Mouse (Mus musculus): ENCODE results near the gene Phtf2. TPM values are rescaled to one million over a fixed set of nuclear protein-coding genes. Genes with fewer than 3 reads are reported as not detected.
A peak's percentile ranks its signal among the peaks of the same experiment; 100 is the strongest.

Gene Phtf2
- polyA plus RNA-seq, 1 experiment from 2014 or later, result 38.9 TPM

DNA sequence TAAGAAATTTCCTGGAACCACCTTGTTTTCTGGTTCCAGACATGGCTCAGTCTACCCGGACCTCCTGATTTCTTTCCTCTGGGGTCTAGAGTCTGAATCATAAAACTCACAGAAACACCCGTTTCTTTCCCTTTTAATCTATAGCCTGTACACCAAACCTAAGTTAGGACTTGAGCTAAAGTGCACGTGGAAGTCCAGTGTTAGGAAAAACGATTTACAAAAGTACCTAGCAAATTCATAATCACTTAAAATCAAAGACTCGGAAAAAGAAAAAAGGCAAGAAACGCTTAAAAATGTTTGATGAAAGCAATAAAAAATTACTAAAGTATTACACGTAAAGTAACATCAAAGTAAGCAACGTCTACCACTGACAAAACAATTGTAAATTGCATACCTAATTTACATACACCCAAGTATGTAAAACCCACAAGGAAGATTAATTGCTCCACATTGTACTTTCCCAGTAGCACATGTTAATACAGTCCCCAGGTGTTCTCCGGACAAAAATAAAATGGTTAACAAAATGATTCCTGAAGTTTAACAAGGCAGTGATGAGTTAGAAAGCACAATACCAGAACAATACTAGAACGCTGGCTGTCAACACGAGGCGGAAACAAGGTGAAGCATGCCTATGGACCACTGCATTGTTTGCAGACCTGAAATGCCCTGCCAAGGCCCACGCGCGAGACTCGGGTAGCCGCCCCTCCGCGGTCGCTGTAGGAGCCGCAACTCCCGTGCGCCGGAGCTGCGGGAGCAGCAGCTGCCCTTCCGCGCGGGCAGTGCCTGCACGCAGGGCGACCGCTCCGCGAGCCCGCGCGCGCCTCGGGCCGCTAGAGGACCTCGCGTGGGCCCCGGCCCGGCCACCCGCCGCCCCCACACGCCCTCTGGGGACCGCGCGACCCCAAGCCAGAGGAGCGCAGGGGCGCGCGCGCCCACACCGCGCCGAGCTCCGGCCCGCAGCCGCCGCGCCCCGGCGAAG, 838 bp downstream of the Phtf2 start:
- peak overlapping the region; percentile 88 for H3K4me3 ChIP-seq (ENCODE audit: low read depth, low read length)
- peak overlapping the region; percentile 97 for H3K27ac ChIP-seq (ENCODE audit: low read depth, low read length)
- H3K36me3 ChIP-seq (ENCODE audit: control insufficient read depth, insufficient read depth, low read length), result 0 out of 2 replicates have a peak, but pooled peaks cover 2% of the 10 kb centered on the region
- H3K4me2 ChIP-seq, result peak overlapping the region; percentile 76
- H3K27me3 ChIP-seq (ENCODE audit: control insufficient read depth, insufficient read depth, low read length), result no peaks in the 10 kb centered on the region
- peak overlapping the region; percentile 91 for H3K9ac ChIP-seq (ENCODE audit: low read depth, low read length)
- 2% methylated on average over 52 of the region's 64 CpGs for WGBS (ENCODE audit: insufficient replicate concordance)
- ATAC-seq (replicated peaks; ENCODE audit: insufficient number of reproducible peaks, low FRiP score, low TSS enrichment), result peak; percentile 40; the same call in 1 of the 2 replicates
- H3K9me3 ChIP-seq (replicated peaks; ENCODE audit: control insufficient read depth, low read length), result no peaks in the 10 kb centered on the region
- H3K4me1 ChIP-seq (ENCODE audit: control insufficient read depth, insufficient read depth, low read length), result peaks cover 22% of the 10 kb centered on the region

GRCm38 (mm10) chr5:20880386-20880785, 1.5 kb downstream of the Phtf2 start:
- 40% methylated on average over 2 of the region's 2 CpGs for WGBS (ENCODE audit: insufficient replicate concordance)
- Histone ChIP-seq H3K9ac (ENCODE audit: low read depth, low read length) (peak overlapping the region; percentile 70), H3K4me2 (peak overlapping the region; percentile 76), H3K36me3 (ENCODE audit: control insufficient read depth, insufficient read depth, low read length) (0 out of 2 replicates have a peak, but pooled peaks cover under 1% of the 10 kb centered on the region), H3K27ac (ENCODE audit: low read depth, low read length) (peak overlapping the region; percentile 50), H3K4me1 (ENCODE audit: control insufficient read depth, insufficient read depth, low read length) (peaks cover 22% of the 10 kb centered on the region), H3K27me3 (ENCODE audit: control insufficient read depth, insufficient read depth, low read length) (no peaks in the 10 kb centered on the region), H3K4me3 (ENCODE audit: low read depth, low read length) (peak overlapping the region; percentile 88), H3K9me3 (replicated peaks; ENCODE audit: control insufficient read depth, low read length) (no peaks in the 10 kb centered on the region)
- ATAC-seq (replicated peaks; ENCODE audit: insufficient number of reproducible peaks, low FRiP score, low TSS enrichment), result no peak

GRCm38 (mm10) chr5:20876934-20877426, 4.9 kb downstream of the Phtf2 start:
- no peak overlapping the region for H3K4me2 ChIP-seq
- H3K9ac ChIP-seq (ENCODE audit: low read depth, low read length), result no peak overlapping the region
- no peaks in the 10 kb centered on the region for H3K27me3 ChIP-seq (ENCODE audit: control insufficient read depth, insufficient read depth, low read length)
- no peak overlapping the region for H3K27ac ChIP-seq (ENCODE audit: low read depth, low read length)
- no peaks in the 10 kb centered on the region for H3K36me3 ChIP-seq (ENCODE audit: control insufficient read depth, insufficient read depth, low read length)
- peaks cover 14% of the 10 kb centered on the region; the same call in 1 of the 2 replicates for H3K4me1 ChIP-seq (ENCODE audit: control insufficient read depth, insufficient read depth, low read length)
- no peak overlapping the region for H3K4me3 ChIP-seq (ENCODE audit: low read depth, low read length)
- 60% methylated on average over 1 of the region's 1 CpGs for WGBS (ENCODE audit: insufficient replicate concordance)
- H3K9me3 ChIP-seq (replicated peaks; ENCODE audit: control insufficient read depth, low read length), result no peaks in the 10 kb centered on the region
- ATAC-seq (replicated peaks; ENCODE audit: insufficient number of reproducible peaks, low FRiP score, low TSS enrichment), result no peak

- H3K4me3 ChIP-seq (ENCODE audit: low read depth, low read length), result no peak overlapping the region
- no peaks in the 10 kb centered on the region for H3K27me3 ChIP-seq (ENCODE audit: control insufficient read depth, insufficient read depth, low read length)
- WGBS (ENCODE audit: insufficient replicate concordance), result 88% methylated on average over 1 of the region's 1 CpGs
- no peak overlapping the region for H3K27ac ChIP-seq (ENCODE audit: low read depth, low read length)
- no peak for ATAC-seq (replicated peaks; ENCODE audit: insufficient number of reproducible peaks, low FRiP score, low TSS enrichment)
- no peaks in the 10 kb centered on the region for H3K36me3 ChIP-seq (ENCODE audit: control insufficient read depth, insufficient read depth, low read length)
- H3K4me2 ChIP-seq, result no peak overlapping the region
- H3K9me3 ChIP-seq (replicated peaks; ENCODE audit: control insufficient read depth, low read length), result no peaks in the 10 kb centered on the region
- H3K9ac ChIP-seq (ENCODE audit: low read depth, low read length), result no peak overlapping the region
- peaks cover 5% of the 10 kb centered on the region; the same call in 1 of the 2 replicates for H3K4me1 ChIP-seq (ENCODE audit: control insufficient read depth, insufficient read depth, low read length)
Measured at GRCm38 (mm10) chr5:20873146-20873545, 8.8 kb downstream of the Phtf2 start.

- Histone ChIP-seq H3K4me3 (ENCODE audit: low read depth, low read length) (no peak overlapping the region), H3K9ac (ENCODE audit: low read depth, low read length) (no peak overlapping the region), H3K9me3 (replicated peaks; ENCODE audit: control insufficient read depth, low read length) (no peaks in the 10 kb centered on the region), H3K36me3 (ENCODE audit: control insufficient read depth, insufficient read depth, low read length) (no peaks in the 10 kb centered on the region), H3K4me1 (ENCODE audit: control insufficient read depth, insufficient read depth, low read length) (no peaks in the 10 kb centered on the region), H3K27me3 (ENCODE audit: control insufficient read depth, insufficient read depth, low read length) (no peaks in the 10 kb centered on the region), H3K4me2 (no peak overlapping the region), H3K27ac (ENCODE audit: low read depth, low read length) (no peak overlapping the region)
- 89% methylated on average over 2 of the region's 2 CpGs for WGBS (ENCODE audit: insufficient replicate concordance)
- ATAC-seq (replicated peaks; ENCODE audit: insufficient number of reproducible peaks, low FRiP score, low TSS enrichment), result no peak
Measured at GRCm38 (mm10) chr5:20865193-20865755, 16.6 kb downstream of the Phtf2 start.

DNA sequence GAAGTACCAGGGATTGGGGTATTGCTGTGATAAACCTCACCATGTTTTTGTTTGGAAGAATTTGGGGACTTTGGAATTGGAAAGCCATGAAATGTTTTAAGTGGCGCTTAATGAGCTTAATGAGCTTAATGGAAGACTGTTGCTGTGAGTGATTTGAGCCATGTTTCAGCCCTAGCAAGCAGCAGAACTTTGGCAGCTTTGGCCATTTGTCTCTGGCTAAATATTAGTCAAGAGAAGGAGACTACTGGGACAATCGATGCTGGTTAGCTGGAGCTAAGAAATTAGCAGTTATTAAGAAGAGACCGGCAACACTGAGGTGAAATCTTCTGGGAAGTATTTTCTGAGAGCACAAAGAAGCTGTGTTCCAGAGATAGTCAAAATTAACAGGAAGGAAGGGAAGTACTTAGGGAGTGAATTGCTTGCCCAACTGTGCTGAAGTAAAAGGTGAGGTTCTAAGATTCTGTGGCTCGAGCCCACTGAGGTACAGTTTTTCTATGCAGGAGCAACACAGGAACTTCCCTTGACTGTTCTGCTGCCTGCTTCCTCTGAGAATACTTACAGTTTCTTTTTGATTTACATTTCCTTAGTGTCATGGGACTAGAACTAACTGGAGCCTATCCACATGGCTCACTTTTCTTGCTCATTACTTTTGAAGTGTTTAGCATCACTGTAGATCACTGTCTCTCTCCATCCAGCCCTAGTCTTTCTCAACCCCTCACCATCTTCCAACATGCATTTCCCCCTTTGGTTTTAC, 17.5 kb downstream of the Phtf2 start:
- WGBS (ENCODE audit: insufficient replicate concordance), result 76% methylated on average over 4 of the region's 4 CpGs
- no peak overlapping the region for H3K4me2 ChIP-seq
- H3K9me3 ChIP-seq (replicated peaks; ENCODE audit: control insufficient read depth, low read length), result no peaks in the 10 kb centered on the region; the same call in 1 of the 2 replicates
- ATAC-seq (replicated peaks; ENCODE audit: insufficient number of reproducible peaks, low FRiP score, low TSS enrichment), result no peak
- H3K36me3 ChIP-seq (ENCODE audit: control insufficient read depth, insufficient read depth, low read length), result no peaks in the 10 kb centered on the region
- no peak overlapping the region for H3K27ac ChIP-seq (ENCODE audit: low read depth, low read length)
- H3K4me3 ChIP-seq (ENCODE audit: low read depth, low read length), result no peak overlapping the region
- no peak overlapping the region for H3K9ac ChIP-seq (ENCODE audit: low read depth, low read length)
- no peaks in the 10 kb centered on the region for H3K27me3 ChIP-seq (ENCODE audit: control insufficient read depth, insufficient read depth, low read length)
- no peaks in the 10 kb centered on the region for H3K4me1 ChIP-seq (ENCODE audit: control insufficient read depth, insufficient read depth, low read length)

GRCm38 (mm10) chr5:20861901-20862300, 20.0 kb downstream of the Phtf2 start:
- no peak for ATAC-seq (replicated peaks; ENCODE audit: insufficient number of reproducible peaks, low FRiP score, low TSS enrichment)
- WGBS (ENCODE audit: insufficient replicate concordance), result 89% methylated on average over 2 of the region's 2 CpGs
- no peaks in the 10 kb centered on the region for H3K27me3 ChIP-seq (ENCODE audit: control insufficient read depth, insufficient read depth, low read length)
- H3K9me3 ChIP-seq (replicated peaks; ENCODE audit: control insufficient read depth, low read length), result no peaks in the 10 kb centered on the region; the same call in 1 of the 2 replicates
- no peaks in the 10 kb centered on the region for H3K36me3 ChIP-seq (ENCODE audit: control insufficient read depth, insufficient read depth, low read length)
- no peak overlapping the region for H3K9ac ChIP-seq (ENCODE audit: low read depth, low read length)
- H3K4me3 ChIP-seq (ENCODE audit: low read depth, low read length), result no peak overlapping the region
- H3K4me2 ChIP-seq, result no peak overlapping the region
- no peak overlapping the region for H3K27ac ChIP-seq (ENCODE audit: low read depth, low read length)
- H3K4me1 ChIP-seq (ENCODE audit: control insufficient read depth, insufficient read depth, low read length), result no peaks in the 10 kb centered on the region

GRCm38 (mm10) chr5:20860565-20860964, 21.4 kb downstream of the Phtf2 start:
- no peaks in the 10 kb centered on the region for H3K27me3 ChIP-seq (ENCODE audit: control insufficient read depth, insufficient read depth, low read length)
- H3K9me3 ChIP-seq (replicated peaks; ENCODE audit: control insufficient read depth, low read length), result no peaks in the 10 kb centered on the region; the same call in 1 of the 2 replicates
- WGBS (ENCODE audit: insufficient replicate concordance), result 92% methylated on average over 4 of the region's 4 CpGs
- no peak overlapping the region for H3K27ac ChIP-seq (ENCODE audit: low read depth, low read length)
- no peak overlapping the region for H3K4me3 ChIP-seq (ENCODE audit: low read depth, low read length)
- no peak overlapping the region for H3K9ac ChIP-seq (ENCODE audit: low read depth, low read length)
- no peak overlapping the region for H3K4me2 ChIP-seq
- H3K36me3 ChIP-seq (ENCODE audit: control insufficient read depth, insufficient read depth, low read length), result no peaks in the 10 kb centered on the region
- ATAC-seq (replicated peaks; ENCODE audit: insufficient number of reproducible peaks, low FRiP score, low TSS enrichment), result no peak
- H3K4me1 ChIP-seq (ENCODE audit: control insufficient read depth, insufficient read depth, low read length), result no peaks in the 10 kb centered on the region

Data from heart, embryonic 11.5 days (tissue).